Mouse (Mus musculus) C2C12 (cell line): ENCODE results near the gene Prr5. TPM values are rescaled to one million over a fixed set of nuclear protein-coding genes. Genes with fewer than 3 reads are reported as not detected.

ENCODE experiments used
- H3K27me3 ChIP-seq: one replicate; pipeline ENCODE4 v1.6.1; 2011; ENCODE audit not compliant: control insufficient read depth, insufficient read depth, insufficient read length
- H3K36me3 ChIP-seq: one replicate; pipeline ENCODE4 v1.6.1; 2011; ENCODE audit not compliant: control insufficient read depth, insufficient read depth
- H3K4me3 ChIP-seq: one replicate; pipeline ENCODE4 v1.5.1; 2011; ENCODE audit warnings: mild to moderate bottlenecking, control low read depth; ENCODE audit not compliant: poor library complexity, insufficient read depth, severe bottlenecking
- H3K79me2 ChIP-seq: one replicate; pipeline ENCODE4 v1.6.1; 2011; ENCODE audit not compliant: control insufficient read depth, insufficient read depth
- H3K79me3 ChIP-seq: one replicate; pipeline ENCODE4 v1.6.1; 2011; ENCODE audit warnings: low read depth, control low read depth
- H3ac ChIP-seq: one replicate; pipeline ENCODE3; 2011; ENCODE audit warnings: low read depth; ENCODE audit not compliant: control insufficient read depth, insufficient read length
- CEBPB ChIP-seq: IDR thresholded peaks from one replicate; pipeline ENCODE4 v1.6.1; 2011; ENCODE audit warnings: low read depth, mild to moderate bottlenecking, control low read depth, moderate library complexity
- CTCF ChIP-seq: IDR thresholded peaks from one replicate; pipeline ENCODE4 v1.5.1; 2011; ENCODE audit not compliant: control insufficient read depth, insufficient read depth, insufficient read length
- FOSL1 ChIP-seq: IDR thresholded peaks from one replicate; pipeline ENCODE4 v1.8.0; 2011; ENCODE audit warnings: mild to moderate bottlenecking, low read length; ENCODE audit not compliant: poor library complexity, insufficient read depth, severe bottlenecking
- MAX ChIP-seq: IDR thresholded peaks from one replicate; pipeline ENCODE4 v1.6.1; 2011; ENCODE audit warnings: mild to moderate bottlenecking, control low read depth
- MYOD1 ChIP-seq: IDR thresholded peaks from one replicate; pipeline ENCODE4 v1.6.1; 2011; ENCODE audit warnings: low read depth; ENCODE audit not compliant: control insufficient read depth, insufficient read length
- MYOG ChIP-seq: IDR thresholded peaks from one replicate; pipeline ENCODE4 v1.6.1; 2011; ENCODE audit not compliant: control insufficient read depth, insufficient read length; ENCODE audit errors: extremely low read depth
- USF1 ChIP-seq: IDR thresholded peaks from one replicate; pipeline ENCODE4 v1.6.1; 2011; ENCODE audit warnings: low read depth, mild to moderate bottlenecking, control low read depth, moderate library complexity
- polyA plus RNA-seq: library from polyadenylated mRNA; unstranded; fragments of >200 nt; fragmentation: generic; extraction: Trizol; gene quantifications from one replicate; pipeline ENCODE4 v1.2.1, GENCODE M21; 2012; ENCODE audit warnings: missing spikeins

Prr5 gene
- polyA plus RNA-seq, 1 experiment: 9.9 TPM

GRCm38 (mm10) chr15:84685417-84685816 is 16.0 kb downstream of the Prr5 start:
- Histone ChIP-seq H3K79me2 (no peaks in the 10 kb centered on the region), H3ac (no peak overlapping the region), H3K79me3 (no peaks in the 10 kb centered on the region), H3K4me3 (no peak overlapping the region), H3K27me3 (no peaks in the 10 kb centered on the region), H3K36me3 (no peaks in the 10 kb centered on the region)
- TF ChIP-seq MYOD1: no peak
- TF ChIP-seq FOSL1: no peak
- TF ChIP-seq MYOG: no peak
- no peak for TF ChIP-seq MAX
- TF ChIP-seq CEBPB: no peak

- no peak overlapping the region for H3K4me3 ChIP-seq
- no peaks in the 10 kb centered on the region for H3K79me2 ChIP-seq
- no peaks in the 10 kb centered on the region for H3K79me3 ChIP-seq
- no peaks in the 10 kb centered on the region for H3K36me3 ChIP-seq
- no peaks in the 10 kb centered on the region for H3K27me3 ChIP-seq
- TF ChIP-seq MYOG (no peak), MYOD1 (no peak), CEBPB (no peak), MAX (no peak), USF1 (no peak), CTCF (no peak), FOSL1 (no peak)
- H3ac ChIP-seq: no peak overlapping the region
Measured at GRCm38 (mm10) chr15:84687904-84688303, 18.5 kb downstream of the Prr5 start.

GRCm38 (mm10) chr15:84689356-84689755 is 19.9 kb downstream of the Prr5 start:
- TF ChIP-seq MAX (no peak), USF1 (no peak), MYOD1 (no peak), CEBPB (no peak), CTCF (no peak), FOSL1 (no peak), MYOG (no peak)
- no peaks in the 10 kb centered on the region for H3K27me3 ChIP-seq
- H3K79me3 ChIP-seq: no peaks in the 10 kb centered on the region
- no peak overlapping the region for H3ac ChIP-seq
- H3K4me3 ChIP-seq: no peak overlapping the region
- no peaks in the 10 kb centered on the region for H3K36me3 ChIP-seq
- no peaks in the 10 kb centered on the region for H3K79me2 ChIP-seq

GRCm38 (mm10) chr15:84691513-84691912 is 22.1 kb downstream of the Prr5 start:
- Histone ChIP-seq H3K36me3 (no peaks in the 10 kb centered on the region), H3K27me3 (no peaks in the 10 kb centered on the region), H3K4me3 (no peak overlapping the region), H3K79me2 (no peaks in the 10 kb centered on the region), H3K79me3 (no peaks in the 10 kb centered on the region), H3ac (no peak overlapping the region)
- TF ChIP-seq MAX (no peak), CEBPB (no peak), MYOG (no peak), FOSL1 (no peak), CTCF (no peak), MYOD1 (no peak), USF1 (no peak)

GRCm38 (mm10) chr15:84692645-84693044 is 23.2 kb downstream of the Prr5 start:
- no peak for TF ChIP-seq MAX
- TF ChIP-seq USF1: no peak
- no peak for TF ChIP-seq CTCF
- no peak for TF ChIP-seq MYOG
- TF ChIP-seq CEBPB: no peak
- TF ChIP-seq MYOD1: no peak
- no peak for TF ChIP-seq FOSL1
- H3K79me3 ChIP-seq: no peaks in the 10 kb centered on the region
- no peaks in the 10 kb centered on the region for H3K27me3 ChIP-seq
- no peak overlapping the region for H3K4me3 ChIP-seq
- H3K79me2 ChIP-seq: no peaks in the 10 kb centered on the region
- H3ac ChIP-seq: no peak overlapping the region
- H3K36me3 ChIP-seq: no peaks in the 10 kb centered on the region

- TF ChIP-seq MYOD1: no peak
- no peak for TF ChIP-seq USF1
- no peak for TF ChIP-seq CEBPB
- no peak for TF ChIP-seq MAX
- no peak for TF ChIP-seq FOSL1
- no peak for TF ChIP-seq MYOG
- no peak for TF ChIP-seq CTCF
- Histone ChIP-seq H3ac (no peak overlapping the region), H3K36me3 (no peaks in the 10 kb centered on the region)
Measured at GRCm38 (mm10) chr15:84696021-84696420, 26.6 kb downstream of the Prr5 start.

More at GRCm38 (mm10) chr15:84696021-84696420, 26.6 kb downstream of the Prr5 start:
- H3K79me2 ChIP-seq: no peaks in the 10 kb centered on the region
- H3K79me3 ChIP-seq: no peaks in the 10 kb centered on the region
- no peaks in the 10 kb centered on the region for H3K27me3 ChIP-seq
- H3K4me3 ChIP-seq: no peak overlapping the region
